Mouse (Mus musculus) granulocyte monocyte progenitor cell, adult 5-6 weeks (primary cell): Measurements from ENCODE around the gene Lrrc73. TPM values are rescaled to one million over a fixed set of nuclear protein-coding genes. Genes with fewer than 3 reads are reported as not detected.

Experiments used
- ATAC-seq: replicated peaks from 2 replicates; pipeline ENCODE4 v1.8.0; 2016; ENCODE audit warnings: mild to moderate bottlenecking, moderate TSS enrichment, inconsistent platforms; ENCODE audit not compliant: poor library complexity, severe bottlenecking
- total RNA-seq, 2 experiments: library from RNA; stranded (forward) in 1 of 2; stranded (reverse) in 1 of 2; fragments of 200-712, 200-1000 nt in 1 of 2; fragments of >200 nt in 1 of 2; fragmentation: Nextera tagmentation in 1 of 2; gene quantifications; 2 replicates each; pipeline ENCODE4 v1.2.3; 2014 to 2017

Lrrc73 gene
- total RNA-seq, 2 experiments from 2014 or later = 3.5 TPM; not detected in 1

DNA sequence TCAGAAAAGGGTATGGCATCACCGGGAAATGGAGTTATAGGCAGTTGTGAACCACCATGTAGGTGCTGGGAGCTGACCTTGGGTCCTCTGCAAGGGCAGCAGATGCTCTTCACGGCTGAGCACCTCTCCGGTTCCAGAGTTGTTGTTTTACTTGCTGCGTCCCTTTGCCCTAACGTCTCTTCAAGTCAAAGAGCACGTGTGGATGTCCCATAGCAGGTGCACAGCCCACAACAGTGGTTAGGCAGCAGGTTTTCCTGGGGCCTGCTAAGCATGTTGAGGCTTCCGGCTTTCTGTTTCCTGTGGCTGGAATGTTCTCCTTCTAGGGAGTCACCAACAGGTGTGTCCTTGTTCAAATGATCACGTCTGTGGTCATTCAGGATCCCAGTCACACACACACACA, 30.6 kb downstream of the Lrrc73 start:
- no peak for ATAC-seq

DNA sequence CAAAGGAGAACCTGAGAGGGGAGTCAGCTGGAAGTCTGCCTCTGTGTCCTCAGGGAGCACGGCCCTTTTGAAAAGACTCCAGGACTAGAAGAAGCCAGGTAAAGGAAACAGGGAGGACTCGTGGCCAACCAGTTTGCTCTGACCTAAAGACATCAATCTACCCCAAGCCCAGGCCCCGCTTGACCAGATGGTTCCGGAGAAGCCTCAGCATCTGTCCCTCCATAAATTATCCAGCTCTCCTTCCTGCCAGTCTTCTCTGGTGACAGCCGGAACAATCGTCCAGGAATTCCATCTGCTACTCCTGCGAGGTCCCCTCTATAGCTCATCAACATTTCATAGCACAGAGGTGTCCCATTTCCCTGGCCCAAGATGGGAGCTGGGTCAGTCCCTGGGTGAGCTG, 31.3 kb downstream of the Lrrc73 start:
- ATAC-seq = no peak

DNA sequence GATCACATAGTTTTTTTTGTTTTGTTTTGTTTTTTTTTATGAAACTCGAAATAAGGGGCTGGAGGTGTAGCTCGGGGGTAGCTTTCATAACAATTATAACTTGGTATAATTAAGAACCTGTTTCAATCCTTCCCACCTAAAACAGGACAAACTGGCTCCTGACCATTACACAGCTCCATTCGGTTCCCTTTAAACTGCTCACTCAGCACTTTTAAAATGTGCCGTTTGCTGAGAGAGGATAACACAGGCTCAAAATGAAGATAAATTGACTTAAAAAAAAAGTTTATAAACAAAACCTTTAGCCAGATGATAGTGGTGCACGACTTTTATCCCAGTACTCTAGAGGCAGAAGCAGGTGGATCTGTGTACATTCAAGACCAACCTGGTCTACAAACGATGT, 32.1 kb downstream of the Lrrc73 start:
- ATAC-seq = no peak

DNA sequence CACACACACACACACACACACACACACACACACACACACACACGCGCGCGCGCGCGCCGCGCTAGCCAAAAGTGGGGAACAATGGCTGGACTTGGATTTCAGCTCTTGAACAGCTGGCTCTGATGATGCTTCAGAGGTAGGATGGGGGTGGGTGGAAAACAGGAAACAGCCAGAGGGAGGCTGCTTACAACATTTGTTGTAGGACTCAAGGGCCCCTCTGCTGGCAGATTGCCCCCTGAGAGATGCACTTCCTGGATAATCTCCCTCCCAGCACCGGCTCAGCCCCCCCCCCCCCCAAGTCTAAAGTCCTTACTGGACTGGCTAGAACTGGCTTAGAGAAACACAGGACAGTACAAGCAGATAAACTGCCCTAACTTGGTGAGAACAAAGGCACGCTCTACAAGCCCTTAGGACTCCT, 34.4 kb downstream of the Lrrc73 start:
- ATAC-seq = peak; percentile 59

DNA sequence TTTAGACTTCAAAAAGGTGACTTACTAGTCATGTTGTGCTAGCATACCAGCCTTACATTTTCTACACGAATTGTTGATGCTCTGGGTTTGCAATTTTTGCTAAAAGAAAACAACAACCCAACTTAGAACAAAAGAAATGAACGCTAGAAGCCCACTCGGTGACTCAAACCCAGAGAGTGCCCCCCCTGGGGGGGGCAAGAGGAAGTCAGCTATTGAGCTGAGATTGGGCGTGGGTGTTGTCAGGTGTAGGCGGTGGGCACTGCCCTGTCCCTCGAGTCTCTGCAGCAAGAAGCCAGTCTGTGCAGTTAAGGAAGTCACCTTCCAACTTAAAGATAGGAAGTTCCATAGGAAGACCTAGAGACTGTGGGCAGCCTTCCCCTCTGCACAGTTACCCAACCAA, 43.3 kb downstream of the Lrrc73 start:
- 0 out of 2 replicates have a peak, but pooled peaks have one; percentile 9 for ATAC-seq

DNA sequence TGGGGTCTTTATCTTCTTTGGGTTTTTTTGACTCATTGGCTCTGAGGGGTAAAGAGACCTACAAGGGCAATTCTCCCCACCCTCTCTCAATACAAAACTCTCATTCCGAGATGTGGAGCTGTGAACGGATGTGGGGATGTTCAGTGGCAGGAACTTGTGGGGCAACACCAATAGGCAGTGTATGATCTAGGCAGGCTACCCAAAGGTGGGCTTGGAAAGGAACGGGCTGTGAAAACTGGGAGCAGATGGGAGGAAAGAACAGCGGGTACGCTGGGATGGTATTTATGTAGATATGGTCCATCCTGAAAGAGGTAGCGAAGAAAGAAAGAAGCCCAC, 43.7 kb downstream of the Lrrc73 start:
- ATAC-seq = no peak

DNA sequence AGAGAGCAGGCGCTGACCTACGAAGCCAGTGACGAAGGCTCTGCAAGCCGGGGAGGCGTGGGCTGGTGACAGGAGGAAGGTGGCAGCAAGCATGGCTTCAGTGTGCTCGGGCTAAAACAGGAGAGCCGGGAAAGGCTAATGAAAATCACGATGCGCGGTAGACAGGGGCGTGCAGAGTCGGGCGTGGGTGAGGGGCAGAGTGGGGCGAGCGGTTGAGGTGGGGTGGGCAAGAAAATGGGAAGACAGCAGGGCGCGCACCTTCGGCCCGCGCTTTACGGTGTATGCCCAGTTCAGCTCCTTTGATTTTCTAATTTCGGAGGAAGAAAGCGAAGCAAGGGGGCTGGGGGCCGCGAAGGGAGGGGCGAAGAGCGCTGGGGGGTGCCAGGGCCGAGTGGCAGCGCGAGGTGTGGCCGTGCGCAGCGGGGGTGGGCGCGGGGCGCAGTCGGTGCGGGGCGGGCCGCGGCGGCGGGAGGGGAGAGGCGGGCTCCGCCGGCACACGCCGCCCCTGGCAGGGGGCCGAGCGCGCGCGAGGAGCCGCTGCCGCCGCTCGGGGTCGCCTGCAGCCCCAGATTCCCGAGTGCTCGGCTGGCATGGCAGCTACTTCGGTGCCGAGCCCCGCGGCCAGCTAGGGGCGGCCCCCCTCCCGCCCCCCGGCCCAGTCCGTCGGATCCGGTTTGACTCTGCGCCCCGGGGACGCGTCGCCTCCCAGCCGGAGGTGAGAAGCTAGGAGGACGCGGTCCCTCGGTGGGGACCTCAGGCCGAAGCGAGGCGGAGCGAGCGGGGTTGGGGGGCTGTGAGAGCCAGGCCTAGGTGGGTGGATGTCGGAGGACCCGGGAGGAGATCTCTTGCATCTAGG, 44.3 kb downstream of the Lrrc73 start, which contains the start of gene Dlk2:
Gene Dlk2 (plus strand): TSS at position 58 of the 856 bp plus-strand sequence.
- 0 out of 2 replicates have a peak, but pooled peaks have one; percentile 12 for ATAC-seq

DNA sequence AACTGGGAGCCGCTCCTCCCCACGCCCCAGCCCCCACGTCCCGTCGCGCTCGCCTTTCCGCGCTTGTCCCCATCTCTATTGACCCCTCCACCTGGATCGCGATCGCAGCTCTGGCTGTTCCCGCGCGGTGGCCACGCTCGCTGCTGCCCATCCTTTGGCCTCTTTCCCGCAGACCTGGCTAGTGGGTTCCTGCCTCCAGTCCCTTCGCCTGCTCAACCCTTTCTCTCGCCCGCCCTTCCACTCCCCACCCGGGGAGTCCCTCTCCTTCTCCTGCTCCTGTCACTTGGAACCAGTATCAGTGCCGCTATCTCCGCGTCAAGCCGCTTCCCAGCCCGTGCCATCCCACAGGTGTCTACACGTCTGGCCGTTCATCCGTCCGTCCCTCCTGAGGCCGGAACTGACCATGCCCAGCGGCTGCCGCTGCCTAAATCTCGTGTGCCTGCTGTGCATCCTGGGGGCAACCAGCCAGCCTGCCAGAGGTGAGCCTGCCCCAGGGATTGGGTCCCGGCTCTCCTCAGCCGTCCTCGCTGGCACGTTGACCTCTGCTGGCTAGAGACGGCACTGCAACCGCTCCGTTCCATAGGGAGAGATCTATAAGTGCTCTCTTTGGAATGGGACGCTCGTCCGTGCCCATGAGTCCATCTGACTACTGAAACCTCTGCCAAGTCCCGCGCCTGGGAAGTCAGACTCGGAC, 45.0 kb downstream of the Lrrc73 start:
- ATAC-seq = peak; percentile 83

DNA sequence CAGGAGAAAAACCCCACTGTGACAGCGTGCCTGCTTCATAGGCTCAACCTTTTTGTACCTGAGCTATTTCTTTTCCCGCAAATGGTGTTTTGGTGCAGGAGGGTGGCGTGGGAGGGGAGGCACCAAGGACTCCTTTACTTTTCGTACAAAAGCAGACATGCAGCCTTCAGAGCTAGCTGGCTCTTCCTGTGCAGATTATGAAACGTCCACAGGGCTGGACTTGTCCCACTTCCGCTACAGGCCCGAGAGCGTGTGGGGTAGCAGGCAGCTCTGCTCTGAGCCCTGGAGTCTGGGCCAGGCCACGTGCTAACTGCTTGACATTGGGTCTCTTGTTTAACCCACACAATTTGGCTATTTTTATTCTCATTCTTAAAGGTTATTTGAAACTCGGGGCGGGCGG, 48.6 kb downstream of the Lrrc73 start:
- ATAC-seq = peak; percentile 56

DNA sequence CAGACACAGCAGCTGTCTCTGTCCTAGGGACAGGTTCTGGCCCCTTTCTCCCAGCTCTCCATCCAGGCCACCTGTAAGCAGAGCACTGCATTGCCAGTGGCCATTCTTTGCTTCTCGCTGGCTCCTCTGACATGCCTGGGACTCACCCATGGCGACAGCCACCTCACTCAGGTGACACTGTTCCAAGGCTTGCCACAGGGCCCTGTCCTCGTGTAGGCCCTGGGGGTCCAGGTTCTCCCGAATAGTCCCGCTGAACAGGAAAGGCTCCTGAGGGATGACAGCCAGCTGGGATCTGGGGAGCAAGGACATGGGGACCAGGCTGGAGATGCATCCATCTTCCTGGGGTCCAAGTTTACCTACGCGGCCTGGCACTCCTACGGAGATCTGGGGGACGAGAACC, 50.9 kb downstream of the Lrrc73 start:
- ATAC-seq = no peak

Other genes with a start within 250 kb of the Lrrc73 start
- 21.2 and 28.6 TPM in 2 replicates for gene Vegfa, start 221.2 kb upstream of the Lrrc73 start, total RNA-seq (2014; fragmentation: Nextera tagmentation)
- gene Vegfa, start 221.2 kb upstream of the Lrrc73 start, total RNA-seq (2017) = 34.3 and 41.4 TPM in 2 replicates
- gene Mrps18a, start 142.5 kb upstream of the Lrrc73 start, total RNA-seq (2014; fragmentation: Nextera tagmentation) = 70.4 and 96.2 TPM in 2 replicates
- gene Mrps18a, start 142.5 kb upstream of the Lrrc73 start, total RNA-seq (2017) = 47.9 and 53.2 TPM in 2 replicates
- not detected in 2 replicates for gene Rsph9, start 109.3 kb upstream of the Lrrc73 start, total RNA-seq (2014; fragmentation: Nextera tagmentation)
- gene Rsph9, start 109.3 kb upstream of the Lrrc73 start, total RNA-seq (2017) = not detected in 2 replicates
- 14.8 and 18.6 TPM in 2 replicates for gene Mad2l1bp, start 100.0 kb upstream of the Lrrc73 start, total RNA-seq (2014; fragmentation: Nextera tagmentation)
- gene Mad2l1bp, start 100.0 kb upstream of the Lrrc73 start, total RNA-seq (2017) = 2.9 and 8.1 TPM in 2 replicates
- 46.6 and 49.2 TPM in 2 replicates for gene Gtpbp2, start 92.5 kb upstream of the Lrrc73 start, total RNA-seq (2014; fragmentation: Nextera tagmentation)
- 28.7 and 58.6 TPM in 2 replicates for gene Gtpbp2, start 92.5 kb upstream of the Lrrc73 start, total RNA-seq (2017)
- 15.3 and 18.2 TPM in 2 replicates for gene Polh, start 50.9 kb upstream of the Lrrc73 start, total RNA-seq (2014; fragmentation: Nextera tagmentation)
- gene Polh, start 50.9 kb upstream of the Lrrc73 start, total RNA-seq (2017) = 26.0 and 26.7 TPM in 2 replicates
- gene Xpo5, start 50.7 kb upstream of the Lrrc73 start, total RNA-seq (2014; fragmentation: Nextera tagmentation) = 64.5 and 70.0 TPM in 2 replicates
- 58.1 and 67.1 TPM in 2 replicates for gene Xpo5, start 50.7 kb upstream of the Lrrc73 start, total RNA-seq (2017)
- 86.8 and 97.0 TPM in 2 replicates for gene Polr1c, start 5.5 kb upstream of the Lrrc73 start, total RNA-seq (2014; fragmentation: Nextera tagmentation)
- gene Polr1c, start 5.5 kb upstream of the Lrrc73 start, total RNA-seq (2017) = 40.4 and 65.2 TPM in 2 replicates
- 62.8 and 72.2 TPM in 2 replicates for gene Yipf3, start 5.5 kb upstream of the Lrrc73 start, total RNA-seq (2014; fragmentation: Nextera tagmentation)
- gene Yipf3, start 5.5 kb upstream of the Lrrc73 start, total RNA-seq (2017) = 40.9 and 60.4 TPM in 2 replicates
- gene Tjap1, start 29.5 kb downstream of the Lrrc73 start, total RNA-seq (2014; fragmentation: Nextera tagmentation) = 19.4 and 37.8 TPM in 2 replicates
- gene Tjap1, start 29.5 kb downstream of the Lrrc73 start, total RNA-seq (2017) = 3.5 and 15.6 TPM in 2 replicates
- 1.3 TPM in 1 of 2 replicates, not detected in the other for gene Dlk2, start 43.9 kb downstream of the Lrrc73 start, total RNA-seq (2014; fragmentation: Nextera tagmentation)
- gene Dlk2, start 43.9 kb downstream of the Lrrc73 start, total RNA-seq (2017) = not detected in 2 replicates
- gene Abcc10, start 74.8 kb downstream of the Lrrc73 start, total RNA-seq (2014; fragmentation: Nextera tagmentation) = 2.1 and 4.1 TPM in 2 replicates
- gene Abcc10, start 74.8 kb downstream of the Lrrc73 start, total RNA-seq (2017) = 0.95 and 1.0 TPM in 2 replicates
- 8.0 and 9.8 TPM in 2 replicates for gene Zfp318, start 130.2 kb downstream of the Lrrc73 start, total RNA-seq (2014; fragmentation: Nextera tagmentation)
- 5.6 and 13.8 TPM in 2 replicates for gene Zfp318, start 130.2 kb downstream of the Lrrc73 start, total RNA-seq (2017)
- not detected in 2 replicates for gene Crip3, start 175.4 kb downstream of the Lrrc73 start, total RNA-seq (2014; fragmentation: Nextera tagmentation)
- gene Crip3, start 175.4 kb downstream of the Lrrc73 start, total RNA-seq (2017) = not detected in 2 replicates
- gene Slc22a7, start 184.9 kb downstream of the Lrrc73 start, total RNA-seq (2014; fragmentation: Nextera tagmentation) = not detected in 2 replicates
- not detected in 2 replicates for gene Slc22a7, start 184.9 kb downstream of the Lrrc73 start, total RNA-seq (2017)
- gene Ttbk1, start 234.1 kb downstream of the Lrrc73 start, total RNA-seq (2014; fragmentation: Nextera tagmentation) = 0.09 TPM in 1 of 2 replicates, not detected in the other
- not detected in 2 replicates for gene Ttbk1, start 234.1 kb downstream of the Lrrc73 start, total RNA-seq (2017)
- 33.1 and 50.1 TPM in 2 replicates for gene Dnph1, start 243.2 kb downstream of the Lrrc73 start, total RNA-seq (2014; fragmentation: Nextera tagmentation)
- gene Dnph1, start 243.2 kb downstream of the Lrrc73 start, total RNA-seq (2017) = 18.8 and 25.8 TPM in 2 replicates